Mouse (Mus musculus): ENCODE data around the gene Rgl1. TPM values are rescaled to one million over a fixed set of nuclear protein-coding genes. Genes with fewer than 3 reads are reported as not detected.

Rgl1 gene
- polyA plus RNA-seq, 1 experiment = 3.0 TPM

DNA sequence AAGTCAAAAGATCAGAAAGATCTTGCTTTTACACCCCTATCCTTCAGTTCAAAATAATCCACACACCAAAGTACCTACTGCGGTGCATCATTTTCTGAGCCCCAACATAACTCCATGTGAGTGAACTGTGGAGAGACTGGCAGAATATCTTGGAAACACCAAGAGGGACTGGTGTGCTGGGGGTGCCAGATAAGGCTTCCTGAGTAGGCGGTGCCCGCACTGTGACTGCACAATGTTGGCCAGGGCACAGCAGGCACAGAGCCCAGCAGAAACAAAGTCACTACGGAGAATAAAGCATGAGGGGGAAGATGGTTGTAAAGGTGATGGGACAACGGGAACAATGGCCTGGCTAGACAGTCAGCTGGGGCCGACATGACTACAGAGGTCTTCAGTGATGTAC, 173.5 kb downstream of the Rgl1 start:
- Histone ChIP-seq H3K9ac (ENCODE audit: low read depth, poor library complexity, severe bottlenecking) (no peak overlapping the region), H3K36me3 (ENCODE audit: control insufficient read depth, insufficient read depth, low read length, poor library complexity, severe bottlenecking) (no peaks in the 10 kb centered on the region), H3K27ac (ENCODE audit: insufficient read depth, low read length) (no peak overlapping the region), H3K9me3 (replicated peaks; ENCODE audit: control insufficient read depth, insufficient read depth, low read length, poor library complexity, severe bottlenecking) (no peaks in the 10 kb centered on the region), H3K4me3 (ENCODE audit: low read depth, low read length) (no peak overlapping the region), H3K4me1 (ENCODE audit: control insufficient read depth, insufficient read depth, low read length) (no peaks in the 10 kb centered on the region), H3K27me3 (ENCODE audit: control insufficient read depth, insufficient read depth, low read length, poor library complexity, severe bottlenecking) (no peaks in the 10 kb centered on the region)
- TF ChIP-seq CTCF (IDR thresholded peaks at IDR 0.05; ENCODE audit: low read depth, low read length) (no peak), EP300 (IDR thresholded peaks at IDR 0.05; ENCODE audit: insufficient read depth, low read depth, low read length) (no peak), POLR2A (IDR thresholded peaks at IDR 0.05; ENCODE audit: insufficient read depth, low read length) (no peak)

DNA sequence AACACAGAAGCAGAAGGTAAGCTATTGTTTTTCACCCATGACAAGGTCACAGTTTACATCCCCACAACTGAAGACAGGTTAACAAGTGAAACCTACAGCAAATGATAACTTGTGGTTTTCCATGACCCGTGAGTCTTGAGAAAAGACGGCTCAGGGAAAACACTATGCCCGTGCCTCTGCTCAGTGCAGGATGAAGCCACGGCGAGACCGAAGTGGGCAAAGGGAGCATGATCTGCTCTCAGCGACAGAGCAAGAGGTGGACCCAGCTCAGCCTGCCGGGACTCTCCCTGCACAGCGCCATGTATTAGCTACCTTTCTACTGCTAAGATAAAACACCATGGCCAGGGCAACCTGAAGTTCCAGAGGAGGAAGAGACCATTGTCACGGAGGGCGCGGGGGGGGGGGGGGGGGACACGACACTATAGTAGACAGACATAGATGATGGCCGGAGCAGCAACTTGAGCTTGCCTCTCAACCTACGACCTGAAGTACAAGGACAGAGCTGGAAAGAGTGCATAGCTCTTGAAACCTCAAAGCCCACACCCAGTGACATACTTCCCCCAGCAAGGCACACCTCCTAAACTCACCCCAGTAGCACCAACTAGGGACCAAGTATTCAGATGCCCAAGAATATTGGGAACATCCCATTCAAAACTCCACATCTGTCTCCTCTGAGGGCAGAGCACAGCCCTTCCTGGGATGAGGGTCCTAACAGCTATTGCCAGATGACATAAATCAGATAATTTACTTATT, 174.2 kb downstream of the Rgl1 start:
- H3K9me3 ChIP-seq (replicated peaks; ENCODE audit: control insufficient read depth, insufficient read depth, low read length, poor library complexity, severe bottlenecking) = no peaks in the 10 kb centered on the region
- no peak overlapping the region for H3K4me3 ChIP-seq (ENCODE audit: low read depth, low read length)
- no peak for TF ChIP-seq CTCF (IDR thresholded peaks at IDR 0.05; ENCODE audit: low read depth, low read length)
- no peak for TF ChIP-seq EP300 (IDR thresholded peaks at IDR 0.05; ENCODE audit: insufficient read depth, low read depth, low read length)
- no peak for TF ChIP-seq POLR2A (IDR thresholded peaks at IDR 0.05; ENCODE audit: insufficient read depth, low read length)
- no peaks in the 10 kb centered on the region for H3K36me3 ChIP-seq (ENCODE audit: control insufficient read depth, insufficient read depth, low read length, poor library complexity, severe bottlenecking)
- no peak overlapping the region for H3K27ac ChIP-seq (ENCODE audit: insufficient read depth, low read length)
- H3K4me1 ChIP-seq (ENCODE audit: control insufficient read depth, insufficient read depth, low read length) = no peaks in the 10 kb centered on the region
- no peak overlapping the region for H3K9ac ChIP-seq (ENCODE audit: low read depth, poor library complexity, severe bottlenecking)
- no peaks in the 10 kb centered on the region for H3K27me3 ChIP-seq (ENCODE audit: control insufficient read depth, insufficient read depth, low read length, poor library complexity, severe bottlenecking)

DNA sequence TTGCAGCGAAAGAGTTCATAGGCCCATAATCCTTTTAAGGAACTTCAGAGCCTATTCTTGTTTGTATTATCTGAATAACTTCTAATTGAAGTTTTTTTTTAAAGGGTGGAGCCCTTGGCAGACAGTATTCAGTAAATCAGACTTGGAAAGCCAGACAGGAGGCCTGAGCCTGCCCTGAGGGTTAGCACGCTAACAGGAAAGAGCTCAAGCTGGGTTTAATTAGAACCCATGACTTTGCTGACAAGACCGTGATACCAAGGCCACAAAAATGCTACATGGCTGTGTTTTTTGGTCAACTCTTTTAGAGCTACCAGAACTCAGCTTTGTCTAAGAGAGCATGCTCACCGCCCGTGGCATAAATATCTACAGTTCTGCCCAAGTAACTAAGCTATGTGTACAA, 175.8 kb downstream of the Rgl1 start:
- no peaks in the 10 kb centered on the region for H3K27me3 ChIP-seq (ENCODE audit: control insufficient read depth, insufficient read depth, low read length, poor library complexity, severe bottlenecking)
- no peak overlapping the region for H3K9ac ChIP-seq (ENCODE audit: low read depth, poor library complexity, severe bottlenecking)
- no peaks in the 10 kb centered on the region for H3K4me1 ChIP-seq (ENCODE audit: control insufficient read depth, insufficient read depth, low read length)
- no peak overlapping the region for H3K4me3 ChIP-seq (ENCODE audit: low read depth, low read length)
- no peaks in the 10 kb centered on the region for H3K9me3 ChIP-seq (replicated peaks; ENCODE audit: control insufficient read depth, insufficient read depth, low read length, poor library complexity, severe bottlenecking)
- no peak overlapping the region for H3K27ac ChIP-seq (ENCODE audit: insufficient read depth, low read length)
- TF ChIP-seq EP300 (IDR thresholded peaks at IDR 0.05; ENCODE audit: insufficient read depth, low read depth, low read length) (no peak), POLR2A (IDR thresholded peaks at IDR 0.05; ENCODE audit: insufficient read depth, low read length) (no peak), CTCF (IDR thresholded peaks at IDR 0.05; ENCODE audit: low read depth, low read length) (no peak)
- H3K36me3 ChIP-seq (ENCODE audit: control insufficient read depth, insufficient read depth, low read length, poor library complexity, severe bottlenecking) = no peaks in the 10 kb centered on the region

DNA sequence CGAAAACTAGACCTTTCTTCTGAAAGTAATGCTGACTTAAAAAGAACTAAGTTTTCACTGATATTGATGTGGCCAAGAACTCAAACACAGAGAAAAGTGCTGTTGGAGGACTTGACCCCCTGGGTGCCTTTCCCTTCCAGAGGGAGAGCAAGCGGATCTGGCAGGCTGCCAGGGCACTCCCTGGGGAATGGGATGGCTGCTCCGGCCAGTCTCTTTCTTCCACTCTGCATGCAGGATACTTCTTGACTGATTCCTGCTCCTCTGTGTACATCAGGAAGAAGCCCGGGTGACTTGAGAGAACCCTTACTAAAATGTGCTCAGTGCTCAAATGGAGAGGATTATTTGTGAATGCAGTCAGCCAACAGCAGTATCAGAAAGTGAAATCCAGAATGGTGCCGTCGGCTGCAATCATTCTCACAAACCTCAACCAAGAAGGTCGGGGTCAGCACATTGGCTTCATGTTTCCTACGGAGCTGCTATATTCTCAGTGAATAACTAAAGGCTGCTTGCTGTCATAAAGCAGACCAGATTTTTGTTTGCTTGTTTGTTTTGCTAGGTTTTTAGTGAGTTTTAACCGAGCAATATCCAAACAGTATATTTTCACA, 176.7 kb downstream of the Rgl1 start:
- Histone ChIP-seq H3K4me1 (ENCODE audit: control insufficient read depth, insufficient read depth, low read length) (no peaks in the 10 kb centered on the region), H3K27ac (ENCODE audit: insufficient read depth, low read length) (no peak overlapping the region)

DNA sequence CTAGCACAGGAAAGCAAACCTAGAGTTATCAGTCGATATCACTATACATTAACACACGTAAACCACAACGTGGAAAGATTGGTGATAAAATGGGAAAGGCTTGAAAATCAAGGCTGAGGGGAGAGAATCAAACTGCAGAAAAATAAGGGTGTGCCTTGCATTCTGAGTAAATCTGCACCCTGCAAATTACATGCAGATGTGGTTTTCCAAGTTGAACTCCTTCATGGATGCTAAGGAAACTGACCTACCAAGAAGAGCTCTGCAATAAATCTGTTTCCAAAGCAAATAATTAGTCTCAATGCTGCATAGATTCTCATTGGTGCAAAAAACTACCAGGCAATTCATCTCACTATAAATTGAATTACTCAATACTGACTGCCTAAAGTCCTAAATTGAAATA, 178.7 kb downstream of the Rgl1 start:
- no peak overlapping the region for H3K27ac ChIP-seq (ENCODE audit: insufficient read depth, low read length)

More for the DNA sequence above, 176.7 kb downstream of the Rgl1 start:
- Histone ChIP-seq H3K9me3 (replicated peaks; ENCODE audit: control insufficient read depth, insufficient read depth, low read length, poor library complexity, severe bottlenecking) (no peaks in the 10 kb centered on the region), H3K4me3 (ENCODE audit: low read depth, low read length) (no peak overlapping the region), H3K27me3 (ENCODE audit: control insufficient read depth, insufficient read depth, low read length, poor library complexity, severe bottlenecking) (no peaks in the 10 kb centered on the region), H3K36me3 (ENCODE audit: control insufficient read depth, insufficient read depth, low read length, poor library complexity, severe bottlenecking) (no peaks in the 10 kb centered on the region), H3K9ac (ENCODE audit: low read depth, poor library complexity, severe bottlenecking) (no peak overlapping the region)
- TF ChIP-seq EP300 (IDR thresholded peaks at IDR 0.05; ENCODE audit: insufficient read depth, low read depth, low read length) = no peak
- TF ChIP-seq POLR2A (IDR thresholded peaks at IDR 0.05; ENCODE audit: insufficient read depth, low read length) = no peak
- no peak for TF ChIP-seq CTCF (IDR thresholded peaks at IDR 0.05; ENCODE audit: low read depth, low read length)

DNA sequence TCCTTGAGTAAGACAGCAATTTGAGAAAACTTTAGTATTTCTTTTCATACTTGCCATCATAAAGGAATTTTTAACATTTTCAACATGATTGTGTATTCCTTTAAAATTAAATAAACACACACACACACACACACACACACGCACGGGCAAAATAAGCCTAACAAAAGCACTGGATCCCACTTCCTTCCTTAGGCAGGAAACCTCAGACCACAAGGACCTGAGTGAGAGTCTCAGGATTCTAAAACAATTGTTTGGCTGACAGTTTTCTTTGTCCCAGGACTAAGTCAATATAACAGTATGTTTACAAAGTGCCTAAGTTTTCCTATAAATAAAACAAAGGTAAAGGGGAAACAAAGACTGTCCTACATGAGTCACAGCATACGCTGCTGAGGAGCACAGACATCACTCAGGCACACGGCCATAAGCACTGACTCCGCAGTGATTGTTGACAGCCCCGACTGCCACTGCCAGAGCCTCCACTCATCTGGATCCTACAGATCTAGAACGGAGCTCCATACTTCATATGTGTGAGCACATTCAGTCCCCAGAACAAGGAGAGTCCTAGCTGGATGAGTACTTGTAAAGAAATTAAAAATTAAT, 180.7 kb downstream of the Rgl1 start:
- Histone ChIP-seq H3K36me3 (ENCODE audit: control insufficient read depth, insufficient read depth, low read length, poor library complexity, severe bottlenecking) (no peaks in the 10 kb centered on the region), H3K4me3 (ENCODE audit: low read depth, low read length) (no peak overlapping the region), H3K27me3 (ENCODE audit: control insufficient read depth, insufficient read depth, low read length, poor library complexity, severe bottlenecking) (no peaks in the 10 kb centered on the region), H3K9ac (ENCODE audit: low read depth, poor library complexity, severe bottlenecking) (no peak overlapping the region), H3K9me3 (replicated peaks; ENCODE audit: control insufficient read depth, insufficient read depth, low read length, poor library complexity, severe bottlenecking) (no peaks in the 10 kb centered on the region), H3K4me1 (ENCODE audit: control insufficient read depth, insufficient read depth, low read length) (no peaks in the 10 kb centered on the region), H3K27ac (ENCODE audit: insufficient read depth, low read length) (no peak overlapping the region)
- TF ChIP-seq EP300 (IDR thresholded peaks at IDR 0.05; ENCODE audit: insufficient read depth, low read depth, low read length) (no peak), CTCF (IDR thresholded peaks at IDR 0.05; ENCODE audit: low read depth, low read length) (no peak), POLR2A (IDR thresholded peaks at IDR 0.05; ENCODE audit: insufficient read depth, low read length) (no peak)

More for the DNA sequence above, 178.7 kb downstream of the Rgl1 start:
- no peaks in the 10 kb centered on the region for H3K27me3 ChIP-seq (ENCODE audit: control insufficient read depth, insufficient read depth, low read length, poor library complexity, severe bottlenecking)
- H3K4me3 ChIP-seq (ENCODE audit: low read depth, low read length) = no peak overlapping the region
- no peaks in the 10 kb centered on the region for H3K36me3 ChIP-seq (ENCODE audit: control insufficient read depth, insufficient read depth, low read length, poor library complexity, severe bottlenecking)
- TF ChIP-seq POLR2A (IDR thresholded peaks at IDR 0.05; ENCODE audit: insufficient read depth, low read length) (no peak), EP300 (IDR thresholded peaks at IDR 0.05; ENCODE audit: insufficient read depth, low read depth, low read length) (no peak), CTCF (IDR thresholded peaks at IDR 0.05; ENCODE audit: low read depth, low read length) (no peak)
- H3K9me3 ChIP-seq (replicated peaks; ENCODE audit: control insufficient read depth, insufficient read depth, low read length, poor library complexity, severe bottlenecking) = no peaks in the 10 kb centered on the region
- no peak overlapping the region for H3K9ac ChIP-seq (ENCODE audit: low read depth, poor library complexity, severe bottlenecking)
- H3K4me1 ChIP-seq (ENCODE audit: control insufficient read depth, insufficient read depth, low read length) = no peaks in the 10 kb centered on the region
